Mouse (Mus musculus) brain, embryonic 14.5 days (tissue): ENCODE data around the gene Nrtn.

Experiments
- CTCF ChIP-seq: fragments of 200-500 bp; IDR thresholded peaks from 2 replicates; pipeline ENCODE4 v1.5.1; 2012; ENCODE audit warnings: inconsistent platforms, mild to moderate bottlenecking, moderate library complexity, borderline replicate concordance; ENCODE audit not compliant: insufficient read depth, insufficient read length; ENCODE audit errors: extremely low read depth
- POLR2A ChIP-seq: fragments of 200-500 bp; IDR thresholded peaks from 2 replicates; pipeline ENCODE4 v1.6.1; 2012; ENCODE audit warnings: mild to moderate bottlenecking, inconsistent platforms, borderline replicate concordance; ENCODE audit not compliant: poor library complexity, insufficient read depth, insufficient read length, severe bottlenecking; ENCODE audit errors: extremely low read depth

DNA sequence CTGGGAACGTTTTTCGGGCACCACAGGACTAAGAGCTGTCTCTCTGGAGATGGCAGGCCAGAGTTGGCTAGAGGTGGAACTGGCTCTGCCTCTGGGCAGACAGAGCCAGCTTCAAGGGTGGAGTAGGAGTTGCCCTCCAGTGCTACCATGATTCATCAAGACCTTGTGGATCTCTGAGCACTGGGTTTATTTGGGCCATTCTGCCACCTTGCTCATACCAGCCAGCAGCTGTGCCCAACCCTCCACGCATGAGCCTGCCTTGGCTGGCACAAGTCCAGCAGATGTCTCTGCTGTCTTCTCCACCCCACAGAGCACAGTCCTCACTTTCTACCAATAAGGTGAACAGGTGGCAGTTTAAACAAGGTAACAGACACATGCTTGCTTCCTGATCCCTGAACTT, 31.6 kb upstream of the Nrtn start:
- no peak for TF ChIP-seq POLR2A
- TF ChIP-seq CTCF, result no peak
